Mouse (Mus musculus): ENCODE measurements around the gene Cd19.

DNA sequence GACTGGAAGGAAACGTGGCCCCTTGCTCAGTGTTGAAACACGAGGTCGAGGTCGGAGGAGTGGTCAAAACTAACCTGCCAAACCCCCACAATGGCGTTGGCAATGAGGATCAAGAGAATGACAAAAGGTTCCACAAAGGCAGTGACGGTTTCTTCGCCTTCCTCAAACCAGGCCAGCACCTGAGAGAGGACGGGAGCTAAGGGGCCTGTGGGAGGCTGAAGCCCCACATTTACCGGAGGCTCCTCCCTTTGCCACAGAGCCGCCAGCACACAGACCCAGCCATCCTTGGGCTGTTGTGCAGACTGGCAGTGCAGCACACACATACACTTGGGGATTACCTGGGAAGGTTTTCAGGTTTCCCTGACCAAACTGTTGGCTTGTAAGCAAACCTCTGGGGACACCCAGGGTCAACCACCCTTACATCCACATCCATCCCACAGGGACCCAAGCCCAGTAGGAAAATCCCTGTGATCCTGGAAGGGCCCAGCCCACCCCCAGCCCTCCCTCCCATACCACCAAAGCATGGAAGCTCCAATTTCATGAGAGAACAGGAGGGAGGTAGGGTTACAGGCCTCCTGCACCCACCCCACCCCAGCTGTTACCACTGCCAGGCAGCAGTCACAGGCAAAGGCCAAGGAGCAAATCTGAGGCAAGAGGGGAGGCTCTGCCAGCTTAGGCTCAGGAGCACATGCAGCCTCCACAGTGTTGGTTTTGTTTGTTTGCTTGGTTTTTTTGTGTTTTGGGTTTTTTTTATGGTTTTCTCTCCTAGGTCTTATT is 46.1 kb upstream of the Cd19 start:
- TF ChIP-seq CTCF (IDR thresholded peaks at IDR 0.05; ENCODE audit: insufficient read depth, low read depth, low read length) (no peak), POLR2A (IDR thresholded peaks at IDR 0.05; ENCODE audit: insufficient read depth, low read depth, low read length) (no peak)
